Mouse (Mus musculus) kidney, postnatal 0 days (tissue): Measurements from ENCODE around the gene Tmem121b. TPM values are rescaled to one million over a fixed set of nuclear protein-coding genes. Genes with fewer than 3 reads are reported as not detected.

Source experiments
- ATAC-seq: fragments of 200-750 bp; cut with Nextera tagmentation; replicated peaks from 2 replicates; pipeline ENCODE4 v1.8.0; 2017; ENCODE audit warnings: low read depth, moderate number of reproducible peaks, moderate TSS enrichment, moderate library complexity; ENCODE audit not compliant: low FRiP score
- DNase-seq: peaks from one replicate; pipeline ENCODE4 v3.0.0-alpha.2; 2016; ENCODE audit warnings: low spot score
- H3K27ac ChIP-seq: fragments of 300-500 bp; sonication (generic); 2 replicates; pipeline ENCODE4 v1.5.1; 2014; ENCODE audit warnings: mild to moderate bottlenecking
- H3K27me3 ChIP-seq: fragments of 300-500 bp; sonication (generic); 2 replicates; pipeline ENCODE4 v1.6.1; 2014; ENCODE audit warnings: low read length, mixed read lengths; ENCODE audit not compliant: insufficient read depth
- H3K36me3 ChIP-seq: fragments of 300-500 bp; sonication (generic); 2 replicates; pipeline ENCODE4 v1.6.1; 2014; ENCODE audit warnings: low read length, mixed read lengths; ENCODE audit not compliant: insufficient read depth
- H3K4me1 ChIP-seq: fragments of 300-500 bp; sonication (generic); replicated peaks from 2 replicates; pipeline ENCODE4 v1.6.1; 2014; ENCODE audit warnings: antibody characterized with exemption, low read length, mixed read lengths; ENCODE audit not compliant: insufficient read depth
- H3K4me2 ChIP-seq: fragments of 300-500 bp; sonication (generic); 2 replicates; pipeline ENCODE4 v1.6.1; 2014; ENCODE audit warnings: mild to moderate bottlenecking, low read length, moderate library complexity, mixed read lengths
- H3K4me3 ChIP-seq: fragments of 300-500 bp; sonication (generic); replicated peaks from 2 replicates; pipeline ENCODE4 v1.5.1; 2014; ENCODE audit warnings: low read depth, low read length
- H3K9ac ChIP-seq: fragments of 300-500 bp; sonication (generic); 2 replicates; pipeline ENCODE4 v1.6.1; 2014; ENCODE audit warnings: low read depth, low read length
- H3K9me3 ChIP-seq: fragments of 300-500 bp; sonication (generic); replicated peaks from 2 replicates; pipeline ENCODE4 v1.6.1; 2016; ENCODE audit warnings: low read length, inconsistent platforms, mixed read lengths
- CTCF ChIP-seq: IDR thresholded peaks from 2 replicates; pipeline ENCODE4 v1.5.1; 2016; ENCODE audit warnings: antibody characterized with exemption, low read depth, mild to moderate bottlenecking, moderate library complexity
- WGBS: fragments of 180-500 bp; shearing (Covaris S2); extraction: QIAGEN DNeasy Blood & Tissue Kit; methylation state at CpG from one replicate; pipeline ENCODE4 v1.1.7; 2014; 5-methylcytosine and 5-hydroxymethylcytosine counted together
- polyA plus RNA-seq: library from polyadenylated mRNA; unstranded; fragments of >200 nt; fragmentation: Nextera tagmentation; extraction: Ambion mirVana; gene quantifications from 2 replicates; pipeline ENCODE4 v1.2.1, GENCODE M21; 2015

The Tmem121b gene
- polyA plus RNA-seq, 1 experiment from 2014 or later, result 0.12 TPM

GRCm38 (mm10) chr6:120454627-120455077 lies 39.0 kb downstream of the Tmem121b start:
- peak; percentile 86 for ATAC-seq
- peak; percentile 34 for DNase-seq
- no peaks in the 10 kb centered on the region for H3K36me3 ChIP-seq
- H3K9me3 ChIP-seq, result no peaks in the 10 kb centered on the region
- H3K4me3 ChIP-seq, result no peak overlapping the region
- H3K27ac ChIP-seq, result peak overlapping the region; percentile 34
- H3K27me3 ChIP-seq, result no peaks in the 10 kb centered on the region
- H3K4me1 ChIP-seq, result no peaks in the 10 kb centered on the region
- no peak overlapping the region for H3K4me2 ChIP-seq
- WGBS, result 39% methylated on average over 11 of the region's 11 CpGs
- H3K9ac ChIP-seq, result no peak overlapping the region
- TF ChIP-seq CTCF, result no peak

- TF ChIP-seq CTCF, result no peak
- Histone ChIP-seq H3K9me3 (no peaks in the 10 kb centered on the region), H3K4me2 (no peak overlapping the region), H3K4me3 (no peak overlapping the region), H3K27me3 (no peaks in the 10 kb centered on the region), H3K4me1 (no peaks in the 10 kb centered on the region), H3K27ac (no peak overlapping the region), H3K9ac (no peak overlapping the region), H3K36me3 (no peaks in the 10 kb centered on the region)
- WGBS, result 85% methylated on average over 3 of the region's 3 CpGs
- ATAC-seq (no peak), DNase-seq (no peak)
Observed at GRCm38 (mm10) chr6:120453556-120453955, 40.1 kb downstream of the Tmem121b start.

- no peak overlapping the region for H3K27ac ChIP-seq
- H3K27me3 ChIP-seq, result no peaks in the 10 kb centered on the region
- TF ChIP-seq CTCF, result no peak
- DNase-seq (no peak), ATAC-seq (no peak)
- H3K9me3 ChIP-seq, result no peaks in the 10 kb centered on the region
- H3K4me3 ChIP-seq, result no peak overlapping the region
- H3K4me1 ChIP-seq, result no peaks in the 10 kb centered on the region
- no peaks in the 10 kb centered on the region for H3K36me3 ChIP-seq
- no peak overlapping the region for H3K9ac ChIP-seq
- WGBS, result 66% methylated on average over 5 of the region's 5 CpGs
- no peak overlapping the region for H3K4me2 ChIP-seq
Observed at GRCm38 (mm10) chr6:120453103-120453445, 40.5 kb downstream of the Tmem121b start.

- Histone ChIP-seq H3K36me3 (no peaks in the 10 kb centered on the region), H3K4me3 (no peak overlapping the region), H3K27me3 (no peaks in the 10 kb centered on the region), H3K4me1 (no peaks in the 10 kb centered on the region), H3K9me3 (no peaks in the 10 kb centered on the region), H3K4me2 (no peak overlapping the region), H3K27ac (no peak overlapping the region), H3K9ac (no peak overlapping the region)
- DNase-seq (no peak), ATAC-seq (no peak)
- 82% methylated on average over 11 of the region's 11 CpGs for WGBS
- TF ChIP-seq CTCF, result no peak
Observed at GRCm38 (mm10) chr6:120452384-120453102, 41.1 kb downstream of the Tmem121b start.

GRCm38 (mm10) chr6:120450208-120450607 lies 43.4 kb downstream of the Tmem121b start:
- Histone ChIP-seq H3K4me1 (no peaks in the 10 kb centered on the region), H3K4me3 (no peak overlapping the region), H3K9ac (no peak overlapping the region), H3K27ac (no peak overlapping the region), H3K27me3 (no peaks in the 10 kb centered on the region), H3K4me2 (no peak overlapping the region), H3K36me3 (no peaks in the 10 kb centered on the region), H3K9me3 (no peaks in the 10 kb centered on the region)
- ATAC-seq (no peak), DNase-seq (no peak)
- 92% methylated on average over 3 of the region's 3 CpGs for WGBS
- TF ChIP-seq CTCF, result no peak

GRCm38 (mm10) chr6:120443363-120444355 lies 49.9 kb downstream of the Tmem121b start:
- ATAC-seq, result 0 out of 2 replicates have a peak, but pooled peaks have one; percentile 35
- H3K4me3 ChIP-seq, result no peak overlapping the region
- H3K4me1 ChIP-seq, result no peaks in the 10 kb centered on the region
- H3K9me3 ChIP-seq, result no peaks in the 10 kb centered on the region
- no peak overlapping the region for H3K4me2 ChIP-seq
- peak overlapping the region; percentile 38; the same call in 1 of the 2 replicates for H3K27ac ChIP-seq
- 59% methylated on average over 14 of the region's 14 CpGs for WGBS
- no peak overlapping the region for H3K9ac ChIP-seq
- H3K36me3 ChIP-seq, result peaks cover 24% of the 10 kb centered on the region
- TF ChIP-seq CTCF, result no peak
- DNase-seq, result no peak
- H3K27me3 ChIP-seq, result no peaks in the 10 kb centered on the region
